29 mouse cellular contexts compared by ENCODE assay signal in genomic region chr8:100145411-100145810, GRCm38 (mm10).
"Had no signal": no experiment of that assay in that cellular context is flagged by ENCODE, and none has a peak within 500 bp of the region (broad histone marks: within the 10 kb centered on the region; RNA-seq: fewer than 3 reads in every experiment).

No protein-coding gene starts in this region.

- H3K27me3 ChIP-seq: heart, embryonic 13.5 days; heart, embryonic 15.5 days; hindbrain, embryonic 13.5 days; hindbrain, embryonic 15.5 days; kidney, embryonic 15.5 days; limb, embryonic 12.5 days; liver, embryonic 13.5 days; liver, embryonic 15.5 days had no signal

- DNase-seq: gastrocnemius, postnatal 14 days; gastrocnemius, postnatal 36 days; heart, adult 11 months; heart, adult 2 months; heart, postnatal 14 days; heart, postnatal 36 days; kidney, adult 11 months; kidney, adult 2 months; kidney, adult 9 months; kidney, postnatal 14 days; kidney, postnatal 36 days; layer of hippocampus, adult 9-11 months; layer of hippocampus, postnatal 36 days; liver; liver, embryonic 13.5 days had no signal

- H3K36me3 ChIP-seq: heart, embryonic 13.5 days; heart, embryonic 15.5 days; hindbrain, embryonic 13.5 days; hindbrain, embryonic 15.5 days; kidney, embryonic 15.5 days; limb, embryonic 10.5 days; limb, embryonic 12.5 days; liver, embryonic 13.5 days; liver, embryonic 15.5 days had no signal

- H3K9ac ChIP-seq: heart, embryonic 13.5 days; heart, embryonic 15.5 days; hindbrain, embryonic 13.5 days; hindbrain, embryonic 15.5 days; kidney, embryonic 15.5 days; limb, embryonic 12.5 days; liver, embryonic 13.5 days; liver, embryonic 15.5 days had no signal

- ATAC-seq: hindbrain, postnatal 0 days; intestine, embryonic 16.5 days had no signal

- H3K4me3 ChIP-seq: heart, adult 2 months; heart, embryonic 13.5 days; heart, embryonic 15.5 days; hindbrain, embryonic 13.5 days; hindbrain, embryonic 15.5 days; kidney, embryonic 15.5 days; left cerebral cortex, adult 2 months; limb, embryonic 10.5 days; limb, embryonic 12.5 days; liver, embryonic 13.5 days; liver, embryonic 15.5 days had no signal

- H3K9me3 ChIP-seq: heart, embryonic 15.5 days; hindbrain, embryonic 13.5 days; hindbrain, embryonic 15.5 days; kidney, embryonic 15.5 days; limb, embryonic 10.5 days; limb, embryonic 12.5 days; liver, embryonic 13.5 days; liver, embryonic 15.5 days had no signal

- H3K27ac ChIP-seq: heart, adult 2 months; heart, embryonic 13.5 days; heart, embryonic 15.5 days; hindbrain, embryonic 13.5 days; hindbrain, embryonic 15.5 days; hindbrain, postnatal 0 days; kidney, embryonic 15.5 days; kidney, postnatal 0 days; left cerebral cortex, adult 2 months; limb, embryonic 10.5 days; limb, embryonic 12.5 days; liver, embryonic 13.5 days; liver, embryonic 15.5 days had no signal

- H3K4me1 ChIP-seq: heart, embryonic 13.5 days; heart, embryonic 15.5 days; hindbrain, embryonic 13.5 days; hindbrain, embryonic 15.5 days; kidney, embryonic 15.5 days; limb, embryonic 10.5 days; limb, embryonic 12.5 days; liver, embryonic 13.5 days; liver, embryonic 15.5 days had no signal

- H3K4me2 ChIP-seq: heart, embryonic 11.5 days; heart, embryonic 13.5 days; heart, embryonic 15.5 days; hindbrain, embryonic 13.5 days; hindbrain, embryonic 15.5 days; kidney, embryonic 15.5 days; limb, embryonic 12.5 days; liver, embryonic 11.5 days; liver, embryonic 13.5 days; liver, embryonic 15.5 days had no signal
